Mouse (Mus musculus) liver, embryonic 11.5 days (tissue): ENCODE measurements around the gene Kcnk7. TPM values are rescaled to one million over a fixed set of nuclear protein-coding genes. Genes with fewer than 3 reads are reported as not detected.

Experiments used
- ATAC-seq: fragments of 200-750 bp; cut with Nextera tagmentation; replicated peaks from 2 replicates; pipeline ENCODE4 v1.8.0; 2017; ENCODE audit warnings: moderate number of reproducible peaks, mild to moderate bottlenecking, moderate TSS enrichment, moderate library complexity; ENCODE audit not compliant: low FRiP score
- DNase-seq: peaks from one replicate; pipeline ENCODE4 v3.0.0-alpha.2; 2017; ENCODE audit warnings: low spot score
- H3K27ac ChIP-seq: fragments of 300-500 bp; sonication (generic); 2 replicates; pipeline ENCODE4 v1.5.1; 2014; ENCODE audit warnings: mild to moderate bottlenecking, low read depth, low read length, control low read depth
- H3K27me3 ChIP-seq: fragments of 300-500 bp; sonication (generic); replicated peaks from 2 replicates; pipeline ENCODE4 v1.6.1; 2014; ENCODE audit warnings: low read length, mixed read lengths; ENCODE audit not compliant: control insufficient read depth, insufficient read depth
- H3K36me3 ChIP-seq: fragments of 300-500 bp; sonication (generic); 2 replicates; pipeline ENCODE4 v1.6.1; 2014; ENCODE audit warnings: mild to moderate bottlenecking, low read length, moderate library complexity, mixed read lengths; ENCODE audit not compliant: control insufficient read depth, insufficient read depth
- H3K4me1 ChIP-seq: fragments of 300-500 bp; sonication (generic); replicated peaks from 2 replicates; pipeline ENCODE4 v1.6.1; 2014; ENCODE audit warnings: low read length, mixed read lengths; ENCODE audit not compliant: control insufficient read depth, insufficient read depth
- H3K4me2 ChIP-seq: fragments of 300-500 bp; sonication (generic); 2 replicates; pipeline ENCODE4 v1.6.1; 2014; ENCODE audit warnings: mild to moderate bottlenecking, control low read depth, moderate library complexity
- H3K4me3 ChIP-seq: fragments of 300-500 bp; sonication (generic); 2 replicates; pipeline ENCODE4 v1.5.1; 2014; ENCODE audit warnings: low read depth, low read length, control low read depth
- H3K9ac ChIP-seq: fragments of 300-500 bp; sonication (generic); 2 replicates; pipeline ENCODE4 v1.6.1; 2014; ENCODE audit warnings: low read depth, low read length, control low read depth
- H3K9me3 ChIP-seq: fragments of 300-500 bp; sonication (generic); 2 replicates; pipeline ENCODE4 v1.6.1; 2016; ENCODE audit warnings: low read length, inconsistent platforms, mixed read lengths; ENCODE audit not compliant: control insufficient read depth
- WGBS: fragments of 180-500 bp; shearing (Covaris S2); extraction: QIAGEN DNeasy Blood & Tissue Kit; methylation state at CpG from one replicate; pipeline ENCODE4 v1.1.7; 2014; 5-methylcytosine and 5-hydroxymethylcytosine counted together
- microRNA-seq: library from miRNA; unstranded; fragments of <30 nt; microRNA quantifications from one replicate; pipeline ENCODE4, GENCODE M21; 2017; ENCODE audit warnings: borderline number of aligned reads
- polyA plus RNA-seq: library from polyadenylated mRNA; unstranded; fragments of >200 nt; fragmentation: Nextera tagmentation; extraction: Ambion mirVana; gene quantifications from 2 replicates; pipeline ENCODE4 v1.2.1, GENCODE M21; 2014

The Kcnk7 gene
- polyA plus RNA-seq, 1 experiment from 2014 or later = 0.14 TPM

DNA sequence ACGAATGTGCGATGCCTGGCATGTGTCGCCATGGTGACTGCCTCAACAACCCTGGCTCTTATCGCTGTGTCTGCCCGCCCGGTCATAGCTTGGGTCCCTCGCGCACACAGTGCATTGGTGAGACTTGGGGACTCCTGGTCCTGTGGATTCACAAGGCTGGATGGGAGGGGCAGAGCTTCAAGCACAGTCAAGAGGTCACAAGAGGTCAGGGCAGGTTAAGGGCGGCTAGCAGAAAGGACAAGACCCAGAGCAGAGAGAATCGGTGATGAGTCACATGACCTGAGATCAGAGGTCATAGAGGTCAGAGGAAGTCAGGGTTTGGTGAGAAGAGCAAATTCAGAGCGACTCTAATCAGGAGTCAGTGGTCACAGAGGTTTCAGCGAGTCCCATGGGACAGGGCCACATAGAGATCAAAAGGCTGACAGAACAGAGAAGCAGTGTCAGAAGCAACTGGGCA, 42.8 kb downstream of the Kcnk7 start:
- no peak overlapping the region for H3K9ac ChIP-seq
- 27% methylated on average over 12 of the region's 12 CpGs for WGBS
- H3K4me2 ChIP-seq = peak overlapping the region; percentile 38

DNA sequence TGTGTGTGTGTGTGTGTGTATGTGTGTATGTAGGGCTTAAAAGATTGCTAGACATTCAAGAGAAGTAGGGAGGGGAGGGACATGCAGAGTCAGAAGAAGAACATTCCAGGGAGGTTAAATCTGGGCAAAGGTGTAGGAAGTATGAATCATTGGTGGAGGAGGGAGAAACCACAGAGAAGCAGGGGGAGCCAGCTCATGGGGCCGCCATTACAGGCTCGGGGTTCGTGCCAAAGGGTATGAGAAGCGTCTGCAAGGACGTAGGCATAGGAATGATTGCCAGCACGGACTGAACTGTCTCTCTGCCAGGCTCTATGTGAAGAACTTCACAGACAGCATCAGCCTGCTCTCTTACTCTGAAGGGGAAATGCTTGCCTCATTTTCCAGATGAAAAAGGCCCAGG, 45.3 kb downstream of the Kcnk7 start:
- Histone ChIP-seq H3K9me3 (no peaks in the 10 kb centered on the region), H3K27me3 (peaks cover 89% of the 10 kb centered on the region), H3K9ac (no peak overlapping the region), H3K4me2 (no peak overlapping the region), H3K27ac (no peak overlapping the region), H3K4me3 (no peak overlapping the region), H3K4me1 (peaks cover 29% of the 10 kb centered on the region), H3K36me3 (no peaks in the 10 kb centered on the region)
- ATAC-seq (no peak), DNase-seq (no peak)
- 67% methylated on average over 6 of the region's 6 CpGs for WGBS

More for the DNA sequence above, 42.8 kb downstream of the Kcnk7 start:
- Histone ChIP-seq H3K36me3 (no peaks in the 10 kb centered on the region), H3K4me1 (peaks cover 33% of the 10 kb centered on the region), H3K9me3 (no peaks in the 10 kb centered on the region), H3K27ac (peak overlapping the region; percentile 32; the same call in 1 of the 2 replicates), H3K27me3 (peaks cover 99% of the 10 kb centered on the region), H3K4me3 (no peak overlapping the region)
- ATAC-seq (0 out of 2 replicates have a peak, but pooled peaks have one; percentile 33), DNase-seq (no peak)

DNA sequence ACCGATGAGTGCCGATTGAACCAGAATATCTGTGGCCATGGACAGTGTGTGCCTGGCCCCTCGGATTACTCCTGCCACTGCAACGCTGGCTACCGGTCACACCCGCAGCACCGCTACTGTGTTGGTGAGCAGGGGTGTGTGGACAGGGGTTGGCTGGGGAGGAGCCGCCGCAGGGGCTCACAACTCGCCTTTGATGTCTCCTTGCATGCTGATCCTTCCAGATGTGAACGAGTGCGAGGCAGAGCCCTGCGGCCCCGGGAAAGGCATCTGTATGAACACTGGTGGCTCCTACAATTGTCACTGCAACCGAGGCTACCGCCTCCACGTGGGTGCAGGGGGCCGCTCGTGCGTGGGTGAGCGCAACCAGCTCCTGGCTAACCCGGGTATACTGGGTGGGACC, 46.8 kb downstream of the Kcnk7 start:
- H3K27me3 ChIP-seq = peaks cover 87% of the 10 kb centered on the region
- H3K4me3 ChIP-seq = peak overlapping the region; percentile 11; the same call in 1 of the 2 replicates
- no peak overlapping the region for H3K27ac ChIP-seq
- no peak overlapping the region for H3K9ac ChIP-seq
- ATAC-seq (no peak), DNase-seq (no peak)
- peaks cover 22% of the 10 kb centered on the region for H3K4me1 ChIP-seq
- 9% methylated on average over 22 of the region's 22 CpGs for WGBS
- H3K4me2 ChIP-seq = no peak overlapping the region; the same call in 1 of the 2 replicates
- no peaks in the 10 kb centered on the region for H3K36me3 ChIP-seq
- H3K9me3 ChIP-seq = no peaks in the 10 kb centered on the region

DNA sequence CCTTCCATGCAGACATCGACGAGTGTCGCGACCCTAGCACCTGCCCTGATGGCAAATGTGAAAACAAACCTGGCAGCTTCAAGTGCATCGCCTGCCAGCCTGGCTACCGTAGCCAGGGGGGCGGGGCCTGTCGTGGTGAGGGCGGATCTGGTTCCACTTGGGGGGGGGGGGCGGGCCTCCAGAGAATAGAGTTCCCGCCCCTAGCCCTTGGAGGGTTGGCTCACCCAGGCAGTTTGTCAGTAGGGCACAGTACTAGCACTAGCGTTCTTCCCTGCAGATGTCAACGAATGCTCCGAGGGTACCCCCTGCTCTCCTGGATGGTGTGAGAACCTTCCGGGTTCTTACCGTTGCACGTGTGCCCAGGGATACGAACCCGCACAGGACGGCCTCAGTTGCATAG, 47.6 kb downstream of the Kcnk7 start:
- H3K27me3 ChIP-seq = peaks cover 87% of the 10 kb centered on the region
- H3K9ac ChIP-seq = no peak overlapping the region
- peak overlapping the region; percentile 24 for H3K4me3 ChIP-seq
- ATAC-seq (peak; percentile 41), DNase-seq (no peak)
- H3K27ac ChIP-seq = no peak overlapping the region
- no peaks in the 10 kb centered on the region for H3K36me3 ChIP-seq
- H3K4me1 ChIP-seq = peaks cover 18% of the 10 kb centered on the region
- WGBS = 10% methylated on average over 20 of the region's 20 CpGs
- peak overlapping the region; percentile 43 for H3K4me2 ChIP-seq
- H3K9me3 ChIP-seq = no peaks in the 10 kb centered on the region

DNA sequence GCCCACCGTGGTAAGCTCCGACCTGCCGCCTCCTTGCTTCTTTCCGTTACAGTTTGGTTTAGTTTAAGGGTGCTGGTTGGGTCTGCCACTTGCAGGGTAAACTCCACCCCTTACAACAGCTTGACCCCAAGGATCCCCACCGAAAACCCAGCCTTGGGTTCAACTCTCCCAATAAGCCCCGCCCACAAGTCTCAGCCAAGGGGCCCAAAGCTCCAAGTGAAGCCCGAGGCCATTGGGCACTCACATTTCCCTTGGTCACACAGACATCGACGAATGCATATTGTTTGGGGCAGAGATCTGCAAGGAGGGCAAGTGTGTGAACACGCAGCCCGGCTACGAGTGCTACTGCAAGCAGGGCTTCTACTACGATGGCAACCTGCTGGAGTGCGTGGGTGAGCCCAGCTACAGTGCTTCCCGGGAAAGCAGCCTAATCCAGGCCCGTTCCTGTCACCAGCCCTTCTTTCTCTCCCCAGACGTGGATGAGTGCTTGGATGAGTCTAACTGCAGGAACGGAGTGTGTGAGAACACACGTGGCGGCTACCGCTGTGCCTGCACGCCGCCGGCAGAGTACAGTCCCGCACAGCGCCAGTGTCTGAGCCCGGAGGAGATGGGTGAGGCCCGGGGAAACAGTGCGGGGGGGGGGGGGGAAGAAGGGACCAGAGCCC, 52.3 kb downstream of the Kcnk7 start:
- ATAC-seq (no peak), DNase-seq (no peak)
- Histone ChIP-seq H3K4me1 (peaks cover 14% of the 10 kb centered on the region), H3K9me3 (no peaks in the 10 kb centered on the region), H3K4me3 (peak overlapping the region; percentile 27; the same call in 1 of the 2 replicates), H3K4me2 (peak overlapping the region; percentile 60), H3K27me3 (peaks cover 59% of the 10 kb centered on the region), H3K27ac (no peak overlapping the region), H3K9ac (peak overlapping the region; percentile 30; the same call in 1 of the 2 replicates), H3K36me3 (peaks cover 22% of the 10 kb centered on the region)
- WGBS = 16% methylated on average over 28 of the region's 29 CpGs

Small RNAs within 50 kb of the gene (microRNA-seq; reads per million reads assigned to microRNA genes)
- not detected for gene Mir6987

Other genes with a start within 250 kb of the Kcnk7 start
- gene Ccdc85b, start 246.5 kb upstream of the Kcnk7 start, polyA plus RNA-seq = 5.8 and 6.3 TPM in 2 replicates
- gene Fibp, start 243.8 kb upstream of the Kcnk7 start, polyA plus RNA-seq = 60.9 and 66.7 TPM in 2 replicates
- gene Ctsw, start 235.9 kb upstream of the Kcnk7 start, polyA plus RNA-seq = 0.39 and 0.52 TPM in 2 replicates
- gene Efemp2, start 230.4 kb upstream of the Kcnk7 start, polyA plus RNA-seq = 47.8 and 55.3 TPM in 2 replicates
- 28.3 and 33.8 TPM in 2 replicates for gene Mus81, start 216.0 kb upstream of the Kcnk7 start, polyA plus RNA-seq
- gene Cfl1, start 213.9 kb upstream of the Kcnk7 start, polyA plus RNA-seq = 2,498 and 2,516 TPM in 2 replicates
- gene 1700020D05Rik, start 200.6 kb upstream of the Kcnk7 start, polyA plus RNA-seq = not detected in 2 replicates
- gene Snx32, start 193.8 kb upstream of the Kcnk7 start, polyA plus RNA-seq = 7.0 and 8.3 TPM in 2 replicates
- 0.22 TPM in 1 of 2 replicates, not detected in the other for gene Ovol1, start 143.7 kb upstream of the Kcnk7 start, polyA plus RNA-seq
- gene Ap5b1, start 136.3 kb upstream of the Kcnk7 start, polyA plus RNA-seq = 3.6 and 3.8 TPM in 2 replicates
- gene Rnaseh2c, start 102.5 kb upstream of the Kcnk7 start, polyA plus RNA-seq = 175 and 189 TPM in 2 replicates
- 24.0 and 28.0 TPM in 2 replicates for gene Kat5, start 94.1 kb upstream of the Kcnk7 start, polyA plus RNA-seq
- 57.1 and 57.7 TPM in 2 replicates for gene Rela, start 66.9 kb upstream of the Kcnk7 start, polyA plus RNA-seq
- 32.3 and 34.8 TPM in 2 replicates for gene Sipa1, start 40.7 kb upstream of the Kcnk7 start, polyA plus RNA-seq
- 27.4 and 28.1 TPM in 2 replicates for gene Map3k11, start 15.6 kb upstream of the Kcnk7 start, polyA plus RNA-seq
- gene Pcnx3, start 15.5 kb upstream of the Kcnk7 start, polyA plus RNA-seq = 22.5 and 25.0 TPM in 2 replicates
- 64.9 and 67.1 TPM in 2 replicates for gene Ehbp1l1, start 21.9 kb downstream of the Kcnk7 start, polyA plus RNA-seq
- 47.5 and 49.8 TPM in 2 replicates for gene Fam89b, start 25.3 kb downstream of the Kcnk7 start, polyA plus RNA-seq
- gene Ltbp3, start 36.5 kb downstream of the Kcnk7 start, polyA plus RNA-seq = 4.1 and 4.6 TPM in 2 replicates
- 57.1 and 58.6 TPM in 2 replicates for gene Scyl1, start 67.1 kb downstream of the Kcnk7 start, polyA plus RNA-seq
- 26.8 and 27.9 TPM in 2 replicates for gene Frmd8, start 170.9 kb downstream of the Kcnk7 start, polyA plus RNA-seq
- 7.5 and 8.2 TPM in 2 replicates for gene Slc25a45, start 173.4 kb downstream of the Kcnk7 start, polyA plus RNA-seq
- gene Tigd3, start 189.8 kb downstream of the Kcnk7 start, polyA plus RNA-seq = 3.9 and 4.2 TPM in 2 replicates
- 119 and 127 TPM in 2 replicates for gene Dpf2, start 208.6 kb downstream of the Kcnk7 start, polyA plus RNA-seq
- gene Cdc42ep2, start 220.4 kb downstream of the Kcnk7 start, polyA plus RNA-seq = 5.1 TPM in 2 replicates